Mouse (Mus musculus) hindbrain, embryonic 15.5 days (tissue): ENCODE data around the gene Slc27a1. TPM values are rescaled to one million over a fixed set of nuclear protein-coding genes. Genes with fewer than 3 reads are reported as not detected.

ENCODE experiments used
- ATAC-seq: fragments of 200-750 bp; cut with Nextera tagmentation; 2 replicates; pipeline ENCODE4 v1.8.0; 2017; ENCODE audit warnings: low read depth, moderate number of reproducible peaks, moderate TSS enrichment; ENCODE audit not compliant: low FRiP score
- H3K27ac ChIP-seq: fragments of 300-500 bp; sonication (generic); replicated peaks from 2 replicates; pipeline ENCODE4 v1.5.1; 2015; ENCODE audit warnings: mild to moderate bottlenecking, inconsistent platforms
- H3K27me3 ChIP-seq: fragments of 300-500 bp; sonication (generic); 2 replicates; pipeline ENCODE4 v1.6.1; 2015; ENCODE audit warnings: control low read depth, inconsistent platforms
- H3K36me3 ChIP-seq: fragments of 300-500 bp; sonication (generic); 2 replicates; pipeline ENCODE4 v1.6.1; 2015; ENCODE audit warnings: control low read depth, inconsistent platforms
- H3K4me1 ChIP-seq: fragments of 300-500 bp; sonication (generic); replicated peaks from 2 replicates; pipeline ENCODE4 v1.6.1; 2015; ENCODE audit warnings: control low read depth, inconsistent platforms
- H3K4me2 ChIP-seq: fragments of 300-500 bp; sonication (generic); 2 replicates; pipeline ENCODE4 v1.6.1; 2015; ENCODE audit warnings: moderate library complexity, mild to moderate bottlenecking, inconsistent platforms
- H3K4me3 ChIP-seq: fragments of 300-500 bp; sonication (generic); 2 replicates; pipeline ENCODE4 v1.5.1; 2015; ENCODE audit warnings: mild to moderate bottlenecking, inconsistent platforms
- H3K9ac ChIP-seq: fragments of 300-500 bp; sonication (generic); 2 replicates; pipeline ENCODE4 v1.6.1; 2015; ENCODE audit warnings: inconsistent platforms
- H3K9me3 ChIP-seq: fragments of 300-500 bp; sonication (generic); 2 replicates; pipeline ENCODE4 v1.6.1; 2016; ENCODE audit warnings: control low read depth, inconsistent platforms
- WGBS: fragments of 180-500 bp; shearing (Covaris S2); methylation state at CpG from one replicate; pipeline ENCODE4 v1.1.7; 2015; 5-methylcytosine and 5-hydroxymethylcytosine counted together
- polyA plus RNA-seq: library from polyadenylated mRNA; unstranded; fragments of >200 nt; fragmentation: Nextera tagmentation; extraction: Ambion mirVana; gene quantifications from 2 replicates; pipeline ENCODE4 v1.2.1, GENCODE M21; 2015

The Slc27a1 gene
- polyA plus RNA-seq, 1 experiment from 2014 or later, result 87.4 TPM

DNA sequence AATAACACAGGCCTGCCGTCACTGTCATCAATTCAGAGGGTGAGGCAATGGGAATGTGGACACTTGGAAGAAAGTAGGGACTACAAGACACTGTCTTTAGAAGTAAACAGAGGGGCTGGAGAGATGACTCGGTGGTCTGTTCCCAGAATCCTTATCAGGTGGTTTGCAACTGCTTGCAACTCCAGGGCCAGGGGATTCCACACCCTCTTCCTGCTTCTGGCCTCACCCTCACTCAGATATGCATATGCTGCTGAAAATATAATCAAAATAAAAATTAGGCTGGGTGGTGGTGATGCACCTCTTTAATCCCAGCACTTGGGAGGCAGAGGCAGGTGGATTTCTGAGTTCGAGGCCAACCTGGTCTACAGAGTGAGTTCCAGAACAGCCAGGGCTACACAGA, 8.6 kb upstream of the Slc27a1 start:
- no peak overlapping the region for H3K4me2 ChIP-seq
- H3K36me3 ChIP-seq, result no peaks in the 10 kb centered on the region
- ATAC-seq, result no peak
- peaks cover 81% of the 10 kb centered on the region for H3K27me3 ChIP-seq
- no peak overlapping the region for H3K27ac ChIP-seq
- peaks cover 20% of the 10 kb centered on the region for H3K4me1 ChIP-seq
- H3K9me3 ChIP-seq, result no peaks in the 10 kb centered on the region; the same call in 1 of the 2 replicates
- H3K4me3 ChIP-seq, result no peak overlapping the region
- no peak overlapping the region for H3K9ac ChIP-seq
- WGBS, result 84% methylated on average over 3 of the region's 3 CpGs

DNA sequence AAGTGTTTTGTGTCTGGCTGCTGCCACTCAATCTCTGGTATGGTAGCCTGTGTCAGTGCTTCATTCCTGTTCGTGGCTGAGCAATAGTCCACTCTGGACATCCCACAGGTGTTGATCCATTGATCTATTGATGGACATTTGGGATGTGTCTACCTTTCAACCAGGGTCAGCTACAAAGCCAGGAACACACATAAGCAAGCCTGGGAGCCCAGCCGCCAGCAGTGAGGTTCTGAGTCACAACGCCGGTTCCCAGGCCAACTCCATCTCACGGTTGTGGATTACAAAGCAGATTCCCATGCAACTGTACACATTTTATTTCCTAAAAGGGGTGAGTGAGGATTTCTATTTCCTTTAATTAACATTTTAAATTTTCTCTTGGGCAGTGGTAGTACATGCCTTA, 7.9 kb upstream of the Slc27a1 start:
- H3K9me3 ChIP-seq, result no peaks in the 10 kb centered on the region; the same call in 1 of the 2 replicates
- ATAC-seq, result no peak
- H3K4me3 ChIP-seq, result no peak overlapping the region
- H3K36me3 ChIP-seq, result no peaks in the 10 kb centered on the region
- H3K4me1 ChIP-seq, result peaks cover 20% of the 10 kb centered on the region
- no peak overlapping the region for H3K27ac ChIP-seq
- peaks cover 80% of the 10 kb centered on the region for H3K27me3 ChIP-seq
- no peak overlapping the region for H3K4me2 ChIP-seq
- no peak overlapping the region for H3K9ac ChIP-seq
- WGBS, result 84% methylated on average over 5 of the region's 5 CpGs

DNA sequence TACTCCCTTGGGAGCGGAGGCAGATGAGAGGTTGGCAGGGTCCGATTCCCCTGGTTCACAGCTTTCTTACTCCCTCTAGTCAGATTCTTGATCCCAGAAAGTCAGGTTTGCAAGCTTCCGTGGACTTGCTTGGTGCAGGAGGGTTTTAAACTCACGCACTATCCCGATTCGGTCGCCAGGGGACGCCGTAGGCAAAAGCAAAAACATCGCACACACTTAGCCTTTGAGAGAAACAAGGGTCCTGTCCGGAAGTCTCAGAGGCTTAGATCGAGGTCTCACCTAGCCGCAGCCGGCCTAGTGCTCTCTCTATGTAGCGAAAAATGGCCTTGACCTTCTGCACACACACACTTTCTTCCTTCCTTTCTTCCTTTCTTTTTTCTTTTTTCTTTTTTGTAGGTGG, 7.3 kb upstream of the Slc27a1 start:
- Histone ChIP-seq H3K36me3 (no peaks in the 10 kb centered on the region), H3K9ac (no peak overlapping the region), H3K4me1 (peaks cover 20% of the 10 kb centered on the region), H3K27ac (no peak overlapping the region), H3K27me3 (peaks cover 74% of the 10 kb centered on the region), H3K4me3 (no peak overlapping the region), H3K9me3 (no peaks in the 10 kb centered on the region; the same call in 1 of the 2 replicates), H3K4me2 (no peak overlapping the region)
- 4% methylated on average over 15 of the region's 15 CpGs for WGBS
- no peak for ATAC-seq

DNA sequence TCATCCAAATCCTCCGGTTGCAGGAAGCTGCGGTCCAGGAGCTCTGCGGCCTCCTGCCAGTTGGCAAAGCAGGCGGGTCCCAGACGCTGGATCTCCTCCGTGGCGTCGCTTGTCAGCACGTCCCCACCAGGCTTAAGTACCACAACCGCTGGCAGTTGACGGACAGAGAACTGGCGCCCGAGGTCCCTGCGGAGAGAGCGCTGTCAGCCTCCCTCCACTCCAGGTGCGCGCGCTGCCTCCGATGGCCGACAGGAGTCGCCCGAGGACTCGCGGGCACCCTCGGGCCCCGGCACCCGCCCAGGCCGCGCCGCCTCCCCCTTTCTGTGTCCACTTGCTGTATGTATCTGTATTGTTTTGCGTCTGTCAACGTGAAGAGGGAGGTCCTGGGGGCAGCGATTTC, 5.9 kb upstream of the Slc27a1 start:
- no peaks in the 10 kb centered on the region; the same call in 1 of the 2 replicates for H3K9me3 ChIP-seq
- peak overlapping the region; percentile 40 for H3K9ac ChIP-seq
- peak overlapping the region; percentile 30 for H3K4me3 ChIP-seq
- H3K27me3 ChIP-seq, result peaks cover 60% of the 10 kb centered on the region
- H3K4me2 ChIP-seq, result peak overlapping the region; percentile 54
- no peak for ATAC-seq
- under 1% methylated on average over 33 of the region's 33 CpGs for WGBS
- H3K36me3 ChIP-seq, result no peaks in the 10 kb centered on the region
- H3K27ac ChIP-seq, result no peak overlapping the region
- peaks cover 20% of the 10 kb centered on the region for H3K4me1 ChIP-seq

DNA sequence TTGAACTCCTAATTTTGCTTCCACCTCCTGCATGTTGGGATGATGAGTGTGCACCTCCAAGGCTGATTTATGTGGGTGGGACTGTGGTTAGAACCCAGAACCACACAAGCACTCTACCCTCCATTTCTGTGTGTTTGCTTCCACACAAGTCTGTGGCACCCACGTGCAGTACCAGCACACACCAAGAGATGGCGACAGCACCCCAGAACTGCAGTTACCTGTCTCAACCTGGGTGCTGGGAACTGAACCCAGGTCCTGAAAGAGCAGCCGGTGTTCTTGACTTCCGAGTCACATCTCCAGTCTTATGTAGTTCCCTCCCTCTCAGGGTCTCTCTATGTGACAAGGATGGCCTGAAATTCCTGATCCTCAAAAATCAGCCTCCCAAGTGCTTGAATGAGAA, 4.7 kb upstream of the Slc27a1 start:
- H3K36me3 ChIP-seq, result no peaks in the 10 kb centered on the region
- H3K27ac ChIP-seq, result no peak overlapping the region
- no peaks in the 10 kb centered on the region; the same call in 1 of the 2 replicates for H3K9me3 ChIP-seq
- no peak overlapping the region for H3K9ac ChIP-seq
- H3K27me3 ChIP-seq, result peaks cover 48% of the 10 kb centered on the region
- H3K4me1 ChIP-seq, result peaks cover 20% of the 10 kb centered on the region
- H3K4me2 ChIP-seq, result no peak overlapping the region
- 91% methylated on average over 4 of the region's 4 CpGs for WGBS
- no peak overlapping the region for H3K4me3 ChIP-seq
- ATAC-seq, result no peak

DNA sequence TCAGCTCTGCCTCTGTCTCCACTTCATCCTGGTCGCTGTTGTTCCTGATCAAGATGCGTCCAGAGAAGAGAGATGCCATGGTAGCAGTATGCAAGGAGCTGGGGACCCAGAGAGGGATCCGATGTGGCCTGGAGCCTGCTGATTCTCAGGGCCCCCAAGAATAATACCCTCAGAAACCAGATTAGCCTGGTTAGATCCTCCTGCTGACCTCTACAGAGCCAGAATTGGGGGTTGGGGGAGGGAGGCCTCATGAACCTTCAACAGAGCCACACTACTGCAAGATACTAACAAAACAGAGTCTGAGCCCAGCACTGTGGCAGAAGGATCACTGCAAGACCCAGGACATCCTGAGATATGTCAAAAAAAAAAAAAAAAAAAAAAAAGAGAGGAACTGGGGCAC, 2.2 kb upstream of the Slc27a1 start, which contains the start of gene Nxnl1:
TSS of gene Nxnl1 (minus strand) at position 101 of the 400 bp plus-strand sequence.
- H3K36me3 ChIP-seq, result no peaks in the 10 kb centered on the region
- ATAC-seq, result no peak
- no peaks in the 10 kb centered on the region; the same call in 1 of the 2 replicates for H3K9me3 ChIP-seq
- no peak within 1 kb of the TSS for H3K27ac ChIP-seq
- H3K4me3 ChIP-seq, result no peak within 1 kb of the TSS
- H3K4me1 ChIP-seq, result peaks cover 30% of the 10 kb centered on the region
- 69% methylated on average over 3 of the region's 3 CpGs for WGBS
- H3K9ac ChIP-seq, result no peak within 1 kb of the TSS
- no peak within 1 kb of the TSS for H3K4me2 ChIP-seq
- H3K27me3 ChIP-seq, result peaks cover 22% of the 10 kb centered on the region

DNA sequence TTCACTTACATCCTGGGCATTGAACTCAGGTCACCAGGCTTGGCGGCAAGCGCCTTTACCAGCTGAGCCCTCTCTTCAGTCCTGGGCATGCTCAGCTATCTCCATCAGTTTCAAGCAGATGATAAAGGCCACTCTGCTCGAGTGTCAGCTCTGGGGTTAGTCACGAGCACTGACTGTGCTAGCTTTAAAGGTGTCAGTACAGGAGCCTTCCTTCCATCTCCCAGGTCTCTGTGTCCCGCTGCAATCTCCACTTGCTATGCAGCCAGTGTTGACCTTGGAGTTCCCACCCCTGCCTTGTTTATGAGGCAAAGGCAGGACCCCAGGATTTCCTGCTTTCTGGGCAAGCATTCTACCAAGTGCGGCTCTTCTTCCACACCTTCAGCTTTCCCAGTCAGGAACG, 1.1 kb upstream of the Slc27a1 start:
- H3K4me2 ChIP-seq, result no peak overlapping the region
- no peaks in the 10 kb centered on the region; the same call in 1 of the 2 replicates for H3K9me3 ChIP-seq
- no peak overlapping the region for H3K27ac ChIP-seq
- no peak overlapping the region for H3K4me3 ChIP-seq
- H3K4me1 ChIP-seq, result peaks cover 38% of the 10 kb centered on the region
- H3K36me3 ChIP-seq, result no peaks in the 10 kb centered on the region
- 80% methylated on average over 7 of the region's 7 CpGs for WGBS
- H3K9ac ChIP-seq, result no peak overlapping the region
- no peak for ATAC-seq
- peaks cover 12% of the 10 kb centered on the region for H3K27me3 ChIP-seq

DNA sequence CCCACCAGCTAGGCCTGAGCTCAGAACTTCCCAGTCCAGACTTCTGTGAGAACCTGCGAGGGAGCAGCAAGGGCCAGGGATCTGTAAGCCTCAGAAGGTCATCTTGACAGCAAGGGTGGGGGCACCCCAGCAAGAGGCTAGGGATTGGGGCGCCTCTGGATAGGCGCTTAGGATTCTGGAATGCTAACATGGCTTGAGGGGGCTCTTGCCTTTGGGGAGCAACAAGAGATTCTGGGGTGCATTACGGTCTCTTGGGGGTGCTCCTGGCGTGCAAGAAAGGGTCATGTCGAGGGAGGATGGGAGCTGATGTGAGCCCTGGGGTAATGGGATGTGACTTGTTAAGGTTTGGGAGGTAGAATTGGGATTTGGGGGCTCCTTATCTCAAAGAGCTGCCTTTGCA, 259 bp downstream of the Slc27a1 start:
- H3K36me3 ChIP-seq, result no peaks in the 10 kb centered on the region
- 21% methylated on average over 6 of the region's 6 CpGs for WGBS
- peak overlapping the region; percentile 60 for H3K9ac ChIP-seq
- H3K27me3 ChIP-seq, result no peaks in the 10 kb centered on the region
- H3K9me3 ChIP-seq, result no peaks in the 10 kb centered on the region; the same call in 1 of the 2 replicates
- H3K4me2 ChIP-seq, result peak overlapping the region; percentile 90
- peak overlapping the region; percentile 90 for H3K27ac ChIP-seq
- no peak for ATAC-seq
- H3K4me1 ChIP-seq, result peaks cover 40% of the 10 kb centered on the region
- H3K4me3 ChIP-seq, result peak overlapping the region; percentile 75

DNA sequence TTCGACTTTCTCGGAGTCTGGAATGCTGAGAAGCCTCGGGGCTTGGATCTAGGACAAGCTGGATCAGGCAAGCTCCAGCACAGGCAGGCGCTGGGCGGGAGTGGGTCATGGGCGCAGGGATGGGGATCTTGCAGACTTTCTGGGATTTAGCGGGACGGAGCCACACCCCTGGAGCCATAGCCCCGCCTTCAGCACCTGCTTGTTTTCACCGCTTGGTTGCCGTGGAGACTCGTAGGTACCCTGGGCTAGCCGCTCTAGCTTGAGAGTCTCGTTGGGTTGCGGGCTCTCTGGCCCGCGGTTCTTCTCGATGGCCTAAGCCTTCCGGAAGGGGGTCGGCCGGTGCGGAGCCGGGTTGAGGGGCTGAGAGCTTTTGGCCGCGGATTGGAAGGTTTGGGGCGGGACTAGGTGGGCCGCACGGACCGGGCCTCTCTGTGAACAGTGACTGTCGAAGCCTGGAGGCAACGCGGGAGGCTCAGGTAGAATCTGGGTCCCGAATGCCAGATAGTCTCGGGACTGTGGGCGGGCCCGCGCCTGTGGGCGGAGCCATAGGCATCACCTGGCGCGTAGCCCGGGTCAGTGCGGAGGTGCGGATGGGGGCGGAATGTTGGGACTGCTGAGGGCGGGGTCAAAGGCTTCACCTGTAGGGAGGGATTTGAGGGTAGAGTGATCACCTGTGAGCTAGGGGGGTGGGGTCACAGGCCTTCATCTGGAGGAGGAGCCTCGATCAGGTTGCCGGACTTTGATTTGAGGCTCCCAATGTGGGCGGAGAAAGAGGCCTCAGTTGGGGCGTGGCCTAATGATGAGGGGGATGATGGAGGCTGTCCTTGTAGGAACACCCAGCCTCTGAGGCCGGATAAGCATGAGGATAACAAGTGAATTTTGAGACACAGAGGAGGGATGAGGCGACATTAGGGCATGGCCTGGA, 946 bp downstream of the Slc27a1 start:
- peak; percentile 84 for ATAC-seq
- peak overlapping the region; percentile 90 for H3K4me2 ChIP-seq
- H3K36me3 ChIP-seq, result no peaks in the 10 kb centered on the region
- H3K4me3 ChIP-seq, result peak overlapping the region; percentile 75
- under 1% methylated on average over 51 of the region's 51 CpGs for WGBS
- H3K27me3 ChIP-seq, result no peaks in the 10 kb centered on the region
- H3K9ac ChIP-seq, result peak overlapping the region; percentile 60
- peak overlapping the region; percentile 90 for H3K27ac ChIP-seq
- H3K4me1 ChIP-seq, result peaks cover 40% of the 10 kb centered on the region
- no peaks in the 10 kb centered on the region for H3K9me3 ChIP-seq

DNA sequence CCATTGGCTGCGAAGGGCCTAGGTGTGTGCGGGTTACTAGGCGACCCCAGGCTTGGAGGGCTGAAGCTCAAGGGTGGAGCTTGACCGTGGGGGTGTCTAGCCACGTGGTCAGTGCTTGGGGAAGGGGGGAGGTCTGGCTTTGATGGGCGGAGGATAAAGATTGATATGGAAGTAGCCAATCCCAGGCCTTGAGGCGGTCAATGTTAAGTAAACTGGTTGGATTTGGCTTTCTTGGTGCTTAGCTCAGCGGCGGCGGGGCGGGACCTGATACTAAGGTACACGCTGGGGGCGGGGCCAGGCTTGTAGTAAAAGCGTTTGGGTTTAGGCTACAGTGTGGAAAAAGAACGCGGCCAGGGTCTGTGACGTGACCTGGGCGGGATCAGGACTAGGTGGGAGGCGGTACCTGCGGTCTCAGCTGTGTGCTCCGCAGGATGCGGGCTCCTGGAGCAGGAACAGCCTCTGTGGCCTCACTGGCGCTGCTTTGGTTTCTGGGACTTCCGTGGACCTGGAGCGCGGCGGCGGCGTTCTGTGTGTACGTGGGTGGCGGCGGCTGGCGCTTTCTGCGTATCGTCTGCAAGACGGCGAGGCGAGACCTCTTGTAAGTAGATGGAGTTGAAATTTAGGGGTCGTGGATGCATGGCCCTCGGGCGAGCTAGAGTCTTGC, 1.7 kb downstream of the Slc27a1 start:
- Histone ChIP-seq H3K27ac (peak overlapping the region; percentile 90), H3K36me3 (no peaks in the 10 kb centered on the region), H3K4me3 (peak overlapping the region; percentile 75), H3K9ac (peak overlapping the region; percentile 63), H3K27me3 (no peaks in the 10 kb centered on the region), H3K4me2 (peak overlapping the region; percentile 90), H3K9me3 (no peaks in the 10 kb centered on the region), H3K4me1 (peaks cover 40% of the 10 kb centered on the region)
- ATAC-seq, result peak; percentile 93
- WGBS, result 1% methylated on average over 41 of the region's 41 CpGs

DNA sequence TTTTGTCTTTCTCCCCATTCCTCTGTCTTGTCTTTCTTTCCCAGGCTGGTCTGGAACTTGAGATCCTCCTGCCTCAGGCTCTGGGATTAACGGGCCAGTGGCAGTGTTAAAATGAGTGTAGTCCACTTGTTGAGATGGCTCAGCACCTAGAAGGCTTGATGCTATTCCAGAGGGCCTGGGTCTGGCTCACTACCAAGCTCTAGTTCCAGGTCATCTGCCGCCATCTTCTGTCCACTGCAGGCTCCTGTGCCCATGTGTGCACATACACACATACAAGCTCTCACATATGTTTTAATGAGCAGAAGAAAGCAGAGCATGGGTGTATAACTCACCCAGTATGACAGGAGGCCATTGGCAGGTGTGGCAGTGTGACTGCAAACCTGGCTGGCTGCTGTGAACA, 3.4 kb downstream of the Slc27a1 start:
- peak overlapping the region; percentile 4; the same call in 1 of the 2 replicates for H3K4me3 ChIP-seq
- no peaks in the 10 kb centered on the region for H3K9me3 ChIP-seq
- H3K36me3 ChIP-seq, result no peaks in the 10 kb centered on the region
- 82% methylated on average over 2 of the region's 2 CpGs for WGBS
- H3K27ac ChIP-seq, result peak overlapping the region; percentile 70
- peak overlapping the region; percentile 90 for H3K4me2 ChIP-seq
- no peaks in the 10 kb centered on the region for H3K27me3 ChIP-seq
- ATAC-seq, result no peak
- no peak overlapping the region for H3K9ac ChIP-seq
- peaks cover 40% of the 10 kb centered on the region for H3K4me1 ChIP-seq
